Mouse (Mus musculus) spleen, postnatal 4 days (tissue): ENCODE measurements around the gene Sap30bp.

ENCODE experiments used
- DNase-seq, 2 experiments: peaks; one replicate each; pipeline ENCODE4 v3.0.0; 2022; ENCODE audit warnings: low spot score in 2 of 2

Gene Sap30bp

DNA sequence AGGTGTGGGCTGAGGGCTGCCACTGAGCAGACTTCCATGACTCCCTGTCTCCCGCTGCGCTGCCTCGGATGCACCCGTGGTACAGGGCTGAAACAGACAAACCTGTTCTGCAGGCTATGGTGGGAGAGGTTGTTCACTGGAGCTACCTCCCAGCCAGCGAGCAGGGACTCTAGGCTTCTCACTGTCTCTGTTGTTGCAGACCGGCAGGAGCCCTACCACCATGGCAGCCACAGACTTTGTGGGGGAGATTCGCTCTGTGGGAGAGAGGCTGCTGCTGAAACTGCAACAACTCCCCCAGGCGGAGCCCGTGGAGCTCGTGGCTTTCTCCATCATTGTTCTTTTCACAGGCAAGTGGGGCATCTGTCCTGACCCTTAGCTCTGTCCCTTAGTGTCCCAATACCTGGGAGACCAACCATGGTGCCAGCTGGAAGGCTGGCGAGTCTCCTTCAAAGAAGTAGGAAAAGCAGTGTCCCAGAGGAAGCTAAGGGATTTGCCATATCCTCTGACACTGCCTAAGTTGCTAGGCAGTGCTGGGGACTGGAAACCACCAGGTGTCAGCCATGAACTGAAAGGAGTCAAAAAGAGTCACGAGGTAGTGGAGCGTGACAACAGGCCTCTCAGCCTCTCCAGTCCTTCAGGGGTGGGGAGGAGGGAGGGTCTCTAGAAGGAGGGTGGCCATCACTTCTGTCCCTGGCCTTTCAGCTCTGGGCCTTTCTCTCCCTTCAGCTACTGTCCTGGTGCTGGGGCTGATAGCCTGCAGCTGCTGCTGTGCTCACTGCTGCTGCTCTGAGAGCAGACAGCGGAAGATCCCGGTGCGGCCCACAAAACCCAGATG is 27.9 kb upstream of the Sap30bp start:
- peak in 1 of 2 experiments; percentile 69 for DNase-seq

DNA sequence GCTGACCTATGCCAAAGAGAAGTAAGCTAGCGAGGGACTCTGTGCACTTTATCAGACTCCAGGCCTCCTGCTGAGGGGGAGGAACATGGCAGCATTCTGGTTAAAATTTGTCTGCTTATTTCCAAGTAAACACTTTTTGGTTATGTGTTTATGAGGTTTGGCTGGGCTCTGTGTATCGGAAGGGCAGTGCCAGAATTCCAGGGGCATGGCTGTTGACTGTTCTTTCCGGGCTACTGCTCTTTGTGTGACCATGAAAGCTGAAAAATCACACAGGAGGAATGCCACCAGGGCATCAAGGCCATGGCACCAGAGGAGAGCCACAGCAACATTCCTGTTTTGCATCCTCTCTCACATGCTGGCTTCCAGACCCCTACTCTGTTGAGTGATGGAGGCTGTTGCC is 27.0 kb upstream of the Sap30bp start:
- no peak for DNase-seq

DNA sequence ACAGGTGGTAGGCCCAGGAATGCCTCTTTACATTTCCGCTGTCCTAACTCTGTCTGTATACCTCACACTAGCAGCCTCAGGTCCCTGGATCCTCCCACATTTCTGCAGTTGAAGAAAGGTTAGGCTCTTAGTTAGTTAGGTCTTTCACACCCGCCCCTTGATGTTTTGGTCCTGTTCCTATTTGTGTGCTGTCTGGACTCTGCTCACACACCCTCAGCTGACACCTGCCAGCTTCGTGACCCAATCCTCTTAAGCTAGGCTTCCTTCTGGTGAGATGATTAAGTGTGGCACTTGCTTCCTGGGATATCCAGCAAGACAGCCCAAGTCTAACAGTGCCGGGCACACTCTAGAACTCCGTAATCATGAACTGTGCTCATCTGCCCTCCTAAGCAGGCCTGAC is 26.6 kb upstream of the Sap30bp start:
- no peak for DNase-seq

DNA sequence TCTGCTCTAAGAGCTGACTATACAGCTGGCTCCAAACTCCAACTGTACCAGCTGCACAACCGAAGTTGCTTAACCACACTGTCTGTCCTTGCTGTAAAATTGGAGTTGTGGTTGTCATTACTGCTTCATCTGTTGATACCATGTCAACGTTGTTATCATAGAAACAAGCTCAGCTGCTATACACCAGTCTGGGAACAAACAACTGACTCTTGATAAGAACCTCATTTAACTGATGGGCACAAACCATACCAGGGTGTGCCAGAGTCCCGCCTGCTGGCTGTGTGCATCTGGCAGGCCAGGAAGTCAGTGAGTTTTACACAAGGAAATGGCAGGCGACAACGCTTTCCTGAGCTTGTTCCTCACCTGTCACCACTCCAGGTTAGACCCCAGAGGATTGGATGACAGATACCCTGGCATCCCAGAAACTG is 21.9 kb upstream of the Sap30bp start:
- DNase-seq = peak; percentile 67 to 79

DNA sequence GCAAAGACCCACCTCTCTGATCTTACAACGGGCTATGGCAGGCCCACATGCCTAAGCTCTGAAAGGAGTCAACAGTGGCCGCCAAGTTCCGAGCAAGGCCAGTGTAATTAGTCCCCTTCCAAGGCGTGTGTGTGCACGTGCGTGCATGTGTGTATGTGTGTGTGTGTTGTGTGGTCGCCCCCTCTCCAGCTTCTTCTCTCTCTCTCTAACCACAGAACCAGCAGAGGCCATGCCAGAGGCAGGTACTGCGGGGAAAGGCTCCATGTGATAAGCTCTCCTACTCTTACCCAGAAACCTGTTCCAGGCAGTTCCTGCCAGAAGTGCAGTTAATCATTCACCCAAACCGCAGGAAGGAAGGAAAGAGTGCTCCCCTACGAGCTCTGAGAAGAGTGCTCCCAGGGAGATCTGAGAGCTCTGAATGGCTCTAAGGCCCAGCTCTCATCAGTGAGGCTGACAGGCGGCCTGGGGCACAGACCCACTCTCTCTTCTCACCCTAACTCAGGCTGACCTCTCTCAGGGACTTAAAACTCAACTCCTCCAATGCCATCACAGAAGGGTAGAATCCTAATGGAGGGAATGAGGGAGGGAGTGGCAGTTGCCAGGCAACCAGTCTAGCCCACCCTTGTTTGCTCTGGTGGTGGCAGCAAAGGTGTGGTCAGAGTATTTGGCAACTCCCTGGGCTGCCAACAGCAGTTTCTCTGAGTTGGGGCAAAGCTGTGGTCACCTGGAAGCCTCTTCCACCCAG is 21.3 kb upstream of the Sap30bp start, which contains the start of gene Smim6:
TSS of gene Smim6 (plus strand) at position 386 of the 745 bp plus-strand sequence.
- no peak for DNase-seq

DNA sequence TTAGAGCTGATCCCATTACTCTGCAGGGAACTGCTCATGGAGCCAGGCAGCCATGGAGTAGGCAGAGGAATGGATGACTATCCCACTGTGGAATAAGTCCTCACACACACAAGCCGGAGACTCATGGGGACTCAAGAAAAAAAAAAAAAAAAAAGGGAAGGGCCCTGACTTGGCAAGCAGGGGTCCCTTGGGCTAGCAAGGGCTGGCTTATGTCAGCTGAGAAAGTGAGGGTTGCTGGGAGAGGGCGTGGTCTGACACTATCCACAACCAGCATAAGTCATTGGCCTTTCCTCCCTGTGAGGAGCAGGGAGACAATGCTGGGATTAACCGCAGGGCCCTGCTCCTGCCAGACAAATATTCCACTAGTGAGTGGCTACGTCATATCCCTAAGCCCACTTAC is 16.5 kb upstream of the Sap30bp start:
- DNase-seq = no peak

DNA sequence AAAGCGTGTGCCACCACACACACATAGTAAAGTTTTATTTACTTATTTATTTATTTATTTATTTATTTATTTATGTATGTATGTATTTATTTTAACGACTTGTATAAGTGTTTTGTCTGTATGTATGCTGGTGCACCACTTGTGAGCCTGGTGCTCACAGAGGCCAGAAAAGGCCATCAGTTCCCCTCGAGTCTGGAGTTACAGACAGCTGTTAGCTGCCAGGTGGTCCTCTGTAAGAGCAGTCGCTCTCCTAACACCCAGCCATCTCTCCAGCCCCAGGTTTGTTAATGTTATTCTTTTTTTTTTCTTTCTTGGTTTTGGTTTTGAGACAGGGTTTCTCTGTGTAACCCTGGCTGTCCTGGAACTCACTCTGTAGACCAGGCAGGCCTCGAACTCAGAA is 14.4 kb upstream of the Sap30bp start:
- DNase-seq = no peak

DNA sequence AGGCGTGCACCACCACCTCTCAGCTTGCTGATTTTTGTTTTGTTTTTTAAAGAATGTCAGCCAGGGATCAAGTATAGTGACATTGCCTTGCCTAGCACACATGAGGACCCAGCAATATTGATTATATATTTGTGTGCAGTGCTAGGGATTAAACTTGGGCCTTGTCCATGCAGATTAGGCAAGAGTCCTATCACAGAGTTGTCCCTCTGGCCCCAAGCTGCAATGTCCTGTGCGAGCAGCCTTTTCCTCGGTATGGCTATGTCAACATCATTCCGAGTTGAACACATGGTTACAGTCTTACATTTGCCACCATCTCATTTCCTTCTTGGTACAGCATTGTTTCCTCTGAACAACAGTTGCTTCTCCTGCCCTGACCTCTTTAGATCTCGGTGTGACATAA is 14.0 kb upstream of the Sap30bp start:
- no peak for DNase-seq

DNA sequence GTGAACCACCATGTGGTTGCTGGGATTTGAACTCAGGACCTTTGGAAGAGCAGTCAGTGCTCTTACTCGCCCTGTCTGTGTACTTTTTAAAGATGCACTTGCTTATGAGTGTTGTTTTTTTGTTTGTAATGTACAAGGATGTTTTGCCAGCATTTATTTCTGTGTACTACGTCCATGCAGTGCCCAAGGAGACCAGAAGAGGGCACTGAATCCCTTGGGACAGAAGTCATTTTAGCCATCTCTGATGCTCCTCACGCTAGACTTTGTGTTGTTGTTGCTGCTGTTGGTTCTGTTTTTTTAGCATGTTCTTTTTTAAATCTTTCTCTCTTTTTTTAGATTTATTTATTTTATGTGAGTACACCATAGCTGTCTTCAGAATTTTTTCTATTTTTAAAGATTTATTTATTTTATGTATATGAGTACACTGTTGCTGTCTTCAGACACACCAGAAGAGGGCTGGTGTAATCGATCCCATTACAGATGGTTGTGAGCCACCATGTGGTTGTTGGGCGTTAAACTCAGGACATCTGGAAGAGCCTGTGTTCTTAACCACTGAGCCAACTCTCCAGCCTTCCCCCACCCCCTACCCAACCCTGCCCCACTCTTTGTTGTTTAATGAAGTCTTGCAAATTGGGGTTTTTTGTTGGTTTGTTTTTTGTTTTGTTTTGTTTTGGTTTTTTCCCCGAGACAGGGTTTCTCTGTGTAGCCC is 12.8 kb upstream of the Sap30bp start:
- peak; percentile 73 to 84 for DNase-seq

DNA sequence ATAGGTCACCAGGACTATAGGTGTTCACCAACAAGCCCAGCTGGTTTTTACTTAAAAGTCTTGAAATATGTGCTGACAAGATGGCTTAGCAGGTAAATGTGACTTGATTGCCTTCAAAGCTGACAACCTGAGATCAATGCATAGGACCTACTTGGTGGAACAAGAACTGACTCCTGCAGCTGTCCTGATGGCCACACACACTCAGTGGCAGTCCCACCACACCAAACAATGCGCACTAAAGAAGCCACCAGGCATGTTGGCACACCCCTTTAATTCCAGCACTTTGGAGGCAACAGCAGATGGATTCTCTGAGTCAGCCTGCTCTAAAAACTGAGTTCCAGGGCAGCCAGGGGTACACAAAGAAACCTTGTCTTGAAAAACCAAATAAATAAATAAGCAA is 11.1 kb upstream of the Sap30bp start:
- no peak for DNase-seq

DNA sequence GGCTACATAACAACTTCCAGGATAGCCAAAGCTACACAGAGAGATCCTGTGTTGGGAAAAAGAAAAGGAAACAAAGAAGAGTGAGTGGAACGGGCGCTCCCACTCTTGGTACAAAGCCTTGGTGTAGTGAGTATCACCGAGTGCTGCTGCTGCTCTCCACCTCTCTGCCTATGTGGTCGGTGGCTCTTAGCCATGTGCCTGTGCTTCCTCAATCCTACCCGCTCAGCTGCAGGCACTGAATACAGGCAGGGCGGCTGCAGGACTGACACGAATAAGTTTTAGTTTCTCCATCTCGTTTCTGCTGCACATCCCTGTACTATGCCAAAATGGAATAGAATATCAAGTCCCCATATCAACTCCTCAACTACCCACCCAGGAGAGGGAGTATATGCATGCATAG is 4.1 kb upstream of the Sap30bp start:
- peak in 1 of 2 experiments; percentile 30 for DNase-seq

DNA sequence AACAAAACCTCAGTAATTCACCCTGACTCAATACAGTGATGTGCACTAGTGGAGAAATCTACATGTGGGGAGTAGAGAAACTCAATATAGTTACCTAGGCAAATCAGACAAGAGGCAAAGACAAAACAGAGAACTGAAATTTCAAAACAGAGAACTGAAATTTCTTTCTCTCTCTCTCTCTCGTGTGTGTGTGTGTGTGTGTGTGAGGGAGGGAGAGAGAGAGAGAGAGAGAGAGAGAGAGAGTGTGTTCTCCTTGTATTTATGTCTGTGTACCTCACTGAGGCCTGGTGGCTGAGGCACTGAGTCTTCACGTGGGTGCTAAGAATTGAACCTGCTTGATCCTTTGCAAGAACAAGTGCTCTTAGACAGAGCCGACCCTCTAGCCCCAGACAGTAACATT is 3.3 kb upstream of the Sap30bp start:
- DNase-seq = no peak

DNA sequence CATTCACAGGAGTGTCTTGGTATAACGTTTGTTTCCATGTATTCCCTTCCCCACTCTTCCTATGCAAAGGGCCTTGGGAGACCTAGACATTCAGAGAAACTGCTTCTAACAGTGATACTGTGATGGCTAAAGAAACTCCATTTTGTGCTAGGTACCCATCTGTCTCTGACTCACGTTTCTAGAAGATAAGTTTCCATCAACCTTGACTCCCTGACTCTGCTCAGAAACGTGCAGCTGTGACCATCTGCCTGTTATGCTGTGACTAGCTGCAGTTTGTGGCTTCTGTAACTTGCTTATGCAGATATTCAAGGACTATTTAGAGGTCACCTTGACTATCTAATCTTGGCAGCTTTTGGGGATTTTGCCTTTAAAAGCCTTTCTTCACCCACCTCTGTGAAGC is 1.8 kb upstream of the Sap30bp start:
- no peak for DNase-seq

DNA sequence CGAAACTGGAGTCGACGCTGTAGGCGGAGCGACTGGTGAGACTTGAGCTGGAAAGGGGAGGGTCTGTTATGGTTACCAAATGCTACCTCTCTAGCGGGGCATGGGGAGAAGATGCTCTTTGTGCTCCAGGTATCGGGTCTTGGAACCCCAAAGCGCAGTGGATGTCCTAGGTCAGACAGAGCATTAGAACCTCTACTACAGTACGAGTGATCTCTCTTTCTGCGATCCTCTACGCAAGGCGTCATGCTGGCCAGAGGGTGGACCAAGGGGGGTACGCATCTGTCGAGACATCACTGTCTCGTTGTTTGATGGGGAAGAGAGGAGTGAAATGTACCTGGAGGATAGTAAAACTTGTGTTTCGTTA is 647 bp downstream of the Sap30bp start:
- DNase-seq = no peak

DNA sequence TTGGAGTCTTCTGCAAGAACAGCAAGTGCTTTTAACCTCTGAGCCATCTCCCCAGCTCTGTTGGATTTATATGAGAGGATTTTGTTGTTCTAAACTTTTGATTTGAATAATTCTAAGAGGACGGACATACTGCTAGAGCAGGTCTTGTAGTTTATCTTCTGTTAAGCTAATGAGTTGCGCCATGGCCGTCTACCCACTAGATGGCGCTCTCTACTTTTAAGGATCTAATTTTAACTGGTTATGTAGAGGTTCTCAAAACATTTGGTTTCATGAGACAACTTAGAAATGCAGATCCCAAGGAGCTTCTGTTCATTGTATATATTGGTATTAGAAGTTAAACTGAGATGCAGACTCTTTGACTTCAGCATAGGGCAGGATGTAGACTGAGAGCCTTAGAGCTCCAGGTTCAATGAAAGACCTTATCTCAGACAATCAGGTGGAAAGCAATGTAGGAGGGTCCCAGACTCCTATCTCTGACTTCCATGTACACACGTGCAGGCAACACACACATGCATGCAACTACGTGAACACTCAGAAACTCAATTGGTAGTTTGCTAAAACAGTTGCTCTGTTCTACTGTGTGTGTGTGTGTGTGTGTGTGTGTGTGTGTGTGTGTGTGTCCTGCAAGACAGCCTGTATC is 6.7 kb downstream of the Sap30bp start:
- peak; percentile 63 to 81 for DNase-seq

DNA sequence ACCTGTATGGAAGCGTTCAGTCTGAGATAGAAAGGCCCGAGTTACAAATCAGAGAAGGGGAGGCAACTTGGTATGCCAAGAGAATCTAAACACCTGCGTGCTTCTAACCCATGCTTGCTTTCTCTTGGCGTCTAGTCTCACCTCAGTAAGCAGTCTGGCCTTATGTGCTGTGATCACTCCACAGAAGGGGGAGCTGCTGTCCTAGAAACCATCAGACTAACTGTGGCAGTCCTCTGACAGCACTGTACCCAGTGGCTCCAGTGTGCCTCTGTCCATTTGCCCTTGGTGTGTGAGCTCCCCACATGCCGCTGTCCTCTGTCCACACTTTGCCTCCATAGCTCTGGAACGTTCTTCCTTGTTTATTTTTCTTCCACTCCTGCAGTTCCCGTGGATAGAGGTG is 8.9 kb downstream of the Sap30bp start:
- no peak for DNase-seq

DNA sequence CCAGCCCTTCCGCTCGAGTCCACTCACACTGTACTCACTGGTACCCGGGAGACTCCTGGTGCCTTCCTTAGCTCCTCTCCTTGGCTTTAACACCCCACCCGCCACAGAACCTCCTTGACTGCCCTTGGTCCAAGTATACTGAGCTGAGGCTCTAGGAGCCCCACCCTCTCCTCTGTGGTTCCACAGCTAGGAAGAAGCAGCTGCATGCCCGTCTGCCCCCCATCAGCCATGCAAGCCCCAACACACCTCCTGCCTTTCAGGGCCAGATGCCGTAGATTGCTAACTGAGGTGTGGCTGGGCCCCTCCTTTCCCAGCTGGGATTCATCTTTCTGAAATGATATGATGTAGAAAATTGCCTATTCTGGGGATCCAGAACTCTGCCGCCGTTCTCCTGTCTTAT is 12.2 kb downstream of the Sap30bp start:
- DNase-seq = no peak

DNA sequence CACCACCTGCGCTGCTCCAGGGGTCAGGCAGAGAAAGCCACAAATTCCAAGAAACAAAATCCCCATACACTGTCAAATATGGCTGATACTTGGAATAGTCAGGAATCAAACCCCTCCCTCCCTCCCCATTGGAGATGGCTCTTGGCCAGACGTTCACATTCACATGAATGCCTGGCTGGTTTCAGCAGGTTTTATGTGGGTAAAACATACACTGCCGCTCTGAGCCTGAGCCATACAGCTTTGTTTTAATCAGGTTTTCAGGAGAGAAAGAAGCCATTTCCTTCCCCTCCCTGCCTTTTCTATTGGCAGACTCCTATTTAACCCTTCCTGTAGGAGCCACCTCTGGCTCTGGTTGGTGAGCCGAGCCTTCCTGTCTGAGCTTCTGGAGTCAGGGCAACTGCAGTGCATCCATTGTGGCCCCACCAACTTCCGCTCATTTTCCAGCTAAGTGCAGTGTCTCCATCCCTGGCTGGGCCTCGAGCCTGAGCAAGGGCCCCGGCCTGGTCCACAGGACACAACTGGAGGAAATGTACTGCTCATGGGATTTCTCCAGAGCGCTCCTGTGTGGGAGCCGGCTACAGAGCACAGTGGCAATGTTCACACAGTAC is 13.2 kb downstream of the Sap30bp start:
- DNase-seq = no peak

DNA sequence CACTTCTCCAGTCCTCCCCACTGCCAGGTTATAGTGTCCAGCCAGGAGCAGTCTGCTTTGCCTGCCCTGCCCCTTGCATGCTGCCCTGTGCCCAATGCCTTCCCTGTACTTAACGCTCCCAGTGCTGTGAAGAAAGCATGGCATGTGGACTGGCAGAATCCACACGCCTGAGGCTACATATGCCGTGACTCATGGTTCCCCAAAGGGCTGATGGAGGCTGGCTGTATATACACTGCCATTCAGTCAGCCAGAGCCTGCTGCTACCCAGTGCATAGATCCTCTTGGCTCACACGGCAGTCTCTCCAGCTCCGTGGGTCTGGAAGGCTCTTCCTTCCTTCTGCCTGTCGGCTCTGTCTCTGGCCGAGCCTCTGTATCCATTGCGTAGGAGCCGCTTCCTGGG is 15.2 kb downstream of the Sap30bp start:
- DNase-seq = no peak

DNA sequence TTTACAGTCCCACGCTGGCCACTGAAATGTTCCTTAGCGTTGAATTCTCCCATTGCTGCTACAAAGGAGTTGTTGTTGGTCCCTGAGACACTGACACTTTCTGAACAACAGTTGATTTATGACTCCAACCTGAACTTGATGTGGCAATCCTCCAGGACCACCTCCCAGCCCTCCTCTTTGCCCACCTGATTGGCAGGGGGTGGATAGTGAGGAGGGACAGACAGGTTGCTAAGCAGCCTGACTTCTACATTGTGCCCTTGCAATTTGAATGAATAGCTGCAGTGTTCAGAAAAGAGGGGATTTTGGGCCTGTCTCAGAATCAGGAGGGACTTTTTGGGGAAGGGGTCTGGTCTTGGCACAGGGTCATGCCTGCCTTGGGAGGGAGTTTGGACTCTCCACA is 17.6 kb downstream of the Sap30bp start:
- no peak for DNase-seq

DNA sequence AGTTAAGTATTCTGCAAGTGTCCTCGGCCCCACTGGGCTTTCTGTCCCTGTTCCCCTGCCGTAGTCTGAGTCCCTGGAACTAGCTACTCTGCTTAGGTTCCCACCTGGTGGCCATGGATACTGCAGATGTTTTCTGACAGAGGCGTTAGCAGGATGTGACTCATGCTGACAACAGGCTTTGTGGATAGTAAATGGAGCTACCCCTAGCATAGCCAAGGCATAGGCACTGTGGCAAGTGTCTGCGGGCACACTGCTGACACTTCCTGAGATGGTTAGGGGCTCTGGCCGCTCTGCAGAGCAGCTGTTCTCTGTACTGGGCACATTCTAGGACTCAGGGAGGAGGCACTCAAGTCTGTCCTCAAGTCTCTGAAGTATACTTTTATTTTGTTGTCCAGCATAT is 21.6 kb downstream of the Sap30bp start:
- no peak for DNase-seq
